Mouse (Mus musculus): Measurements from ENCODE around the gene Paxx.

DNA sequence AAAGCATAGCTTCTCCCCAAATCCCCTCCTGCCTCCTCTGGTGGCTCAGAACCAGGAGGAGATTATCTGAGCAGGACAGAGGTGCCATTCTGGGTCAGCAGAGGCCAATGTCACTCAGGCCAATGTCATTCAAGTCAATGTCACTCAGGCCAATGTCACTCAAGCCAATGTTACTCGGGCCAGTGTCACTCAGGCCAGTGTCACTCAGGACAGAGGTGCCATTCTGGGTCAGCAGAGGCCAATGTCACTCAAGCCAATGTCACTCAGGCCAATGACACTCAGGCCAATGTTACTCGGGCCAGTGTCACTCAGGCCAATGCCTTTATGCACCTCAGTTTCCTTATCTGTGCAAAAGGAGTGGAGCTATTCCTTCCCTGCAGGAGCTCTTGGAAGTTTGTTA, 11.7 kb upstream of the Paxx start:
- no peak for TF ChIP-seq CTCF (conservative IDR thresholded peaks at IDR 0.05 in 1 of 2, IDR thresholded peaks at IDR 0.05 in 1 of 2; ENCODE audit: low read depth in 2 of 2, low read length in 2 of 2)
- no peak for TF ChIP-seq MAX (IDR thresholded peaks at IDR 0.05; ENCODE audit: low read length)
- no peak for TF ChIP-seq MEF2A (IDR thresholded peaks at IDR 0.05; ENCODE audit: borderline replicate concordance, low read depth, low read length)
- no peak for TF ChIP-seq NELFE (IDR thresholded peaks at IDR 0.05; ENCODE audit: low read depth, low read length)

Measured in CH12.LX (cell line).